Mouse (Mus musculus) heart, postnatal 36 days (tissue): ENCODE results near the gene Iba57. TPM values are rescaled to one million over a fixed set of nuclear protein-coding genes. Genes with fewer than 3 reads are reported as not detected.

Source experiments
- DNase-seq, 2 experiments: peaks; one replicate each; pipeline ENCODE4 v3.0.0; 2021 to 2022
- intact Hi-C: fragments of 180-260 bp; cut with DNase I; formaldehyde crosslinking; loops from one replicate; pipeline ENCODE4 v1.15.1; 2025
- total RNA-seq, 2 experiments: library from RNA; stranded (reverse); gene quantifications; 2 replicates each; pipeline ENCODE4 v1.2.3; 2021

The Iba57 gene
- total RNA-seq, 2 experiments from 2014 or later: 20.4 to 20.5 TPM

- intact Hi-C loops: no loop called here
Measured at GRCm38 (mm10) chr11:59176921-59177320, 13.4 kb upstream of the Iba57 start.

DNA sequence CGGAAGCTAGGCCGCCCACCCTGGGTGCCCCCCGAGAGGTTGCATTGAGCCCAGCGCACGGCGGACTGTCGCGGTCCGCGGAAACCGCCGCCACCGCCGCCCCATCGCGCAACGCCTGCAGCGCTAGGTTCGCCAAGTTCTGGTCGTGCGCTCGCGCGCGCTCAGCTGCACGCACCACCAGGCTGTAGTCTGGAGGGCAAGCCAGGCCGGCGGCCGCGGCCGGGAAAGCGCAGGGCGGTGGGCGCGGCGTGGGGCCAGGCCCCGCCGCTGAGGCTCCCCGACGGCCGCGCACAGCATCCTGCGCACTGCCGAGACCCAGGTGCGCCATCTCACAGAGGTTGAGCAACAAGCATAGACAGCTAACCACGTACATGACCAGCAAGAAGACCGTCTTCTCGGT, 12.9 kb upstream of the Iba57 start:
- no peak for DNase-seq
- intact Hi-C loops: no loop called here

More at GRCm38 (mm10) chr11:59176921-59177320, 13.4 kb upstream of the Iba57 start:
- no peak for DNase-seq

DNA sequence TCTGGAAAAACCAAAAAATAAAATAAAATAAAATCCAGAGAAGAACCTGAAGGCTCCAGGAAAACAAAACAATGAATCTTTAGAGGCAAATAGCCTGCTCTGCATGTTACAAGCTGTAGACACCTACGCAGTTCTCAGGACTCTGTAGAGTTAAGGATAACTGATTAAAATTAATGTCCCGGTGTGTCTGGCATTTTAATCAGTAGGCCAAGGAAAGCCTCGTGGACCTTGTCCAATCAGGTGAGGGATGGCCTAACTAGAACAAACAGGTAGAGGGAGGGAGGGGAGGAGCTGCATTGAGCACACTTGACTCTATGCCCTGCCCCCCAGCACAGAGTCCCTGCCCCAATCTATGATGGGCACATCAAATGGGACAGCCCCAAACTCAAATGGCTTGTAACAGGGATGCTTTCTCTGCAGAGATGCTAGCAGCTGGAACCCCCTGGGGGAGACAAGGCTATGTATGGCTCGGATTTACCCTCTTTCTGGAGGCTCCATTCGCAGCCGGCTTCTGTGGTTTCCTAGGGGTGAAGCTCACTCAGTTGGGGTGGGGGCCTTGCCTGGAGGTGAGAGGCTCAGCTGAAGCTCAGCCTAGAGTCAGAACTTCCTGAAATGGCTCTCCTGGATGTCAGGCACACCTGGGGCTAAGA, 10.8 kb upstream of the Iba57 start:
- intact Hi-C loops: no loop called here
- DNase-seq: no peak

- DNase-seq: no peak
- intact Hi-C loops: no loop called here
Measured at GRCm38 (mm10) chr11:59170549-59170948, 7.0 kb upstream of the Iba57 start.

DNA sequence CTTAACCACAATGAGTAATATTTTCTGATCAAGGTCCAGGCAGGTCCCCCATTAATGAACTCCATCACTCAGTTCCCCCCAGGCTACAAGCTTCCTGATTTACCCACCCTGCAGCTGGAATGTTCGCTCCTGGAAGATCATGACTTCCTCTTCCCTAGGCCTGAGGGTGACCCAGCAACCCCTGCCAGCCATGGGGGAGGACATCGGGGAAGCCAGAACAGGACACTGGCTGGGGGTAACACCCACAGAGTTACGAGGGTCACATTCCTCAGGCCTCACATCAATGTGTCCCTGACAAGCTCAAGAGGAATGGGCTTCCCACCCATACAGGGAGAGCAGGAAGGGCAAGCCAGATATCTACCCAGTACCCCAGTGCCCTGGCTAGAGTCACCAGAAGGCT, 6.3 kb upstream of the Iba57 start:
- intact Hi-C loops: no loop called here
- DNase-seq: no peak

- intact Hi-C loops: no loop called here
- DNase-seq: peak in 1 of 2 experiments; percentile 0
Measured at GRCm38 (mm10) chr11:59165616-59166241, 2.2 kb upstream of the Iba57 start.

- DNase-seq: peak in 1 of 2 experiments; percentile 17
- intact Hi-C loops: no loop called here
Measured at GRCm38 (mm10) chr11:59164384-59164783, 845 bp upstream of the Iba57 start.

DNA sequence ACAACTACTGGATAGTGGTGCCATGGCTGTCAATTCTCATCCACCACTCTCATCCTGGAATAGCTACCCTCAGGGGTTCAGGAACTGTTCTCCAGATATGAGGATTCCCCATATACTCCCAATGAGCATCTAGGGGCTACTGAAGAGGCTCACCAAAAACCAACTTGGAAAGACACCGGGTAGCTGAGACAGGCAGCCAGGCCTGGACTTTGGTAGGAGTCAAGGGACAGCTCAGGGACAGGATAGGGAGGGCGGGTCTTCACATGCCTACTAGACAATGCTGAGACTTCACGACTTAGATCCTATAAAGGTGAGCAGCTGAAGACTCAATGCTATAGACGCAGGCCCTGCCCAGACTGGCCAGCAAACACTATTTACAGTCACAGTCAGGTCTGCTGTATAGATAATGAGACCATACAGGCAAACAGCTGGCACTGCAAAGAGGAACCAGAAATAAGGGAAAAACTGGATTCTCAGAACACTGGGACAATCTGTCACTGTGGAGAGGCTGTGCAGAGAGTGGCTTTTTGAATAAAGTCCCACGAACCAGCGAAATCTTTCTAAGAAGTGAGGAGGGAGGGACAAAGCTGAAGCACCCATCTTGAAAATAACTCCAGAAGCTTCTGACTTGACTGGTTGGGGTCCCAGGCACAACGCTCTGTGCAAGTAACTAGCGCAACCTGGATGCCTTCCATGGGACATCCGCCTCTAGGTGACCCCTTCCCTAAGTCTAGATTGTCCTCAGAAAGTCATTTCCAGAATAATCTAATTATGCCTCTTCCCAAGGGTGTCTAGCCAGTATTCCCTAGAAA, 890 bp downstream of the Iba57 start:
- intact Hi-C loops: loop anchor here (2.0 kb wide), 1 partner anchor 66 kb away; the partner anchor contains the start of gene Arf1
- no peak for DNase-seq

- peak in 1 of 2 experiments; percentile 35 for DNase-seq
- intact Hi-C loops: no loop called here
Measured at GRCm38 (mm10) chr11:59161398-59161797, 2.1 kb downstream of the Iba57 start.

- intact Hi-C loops: no loop called here
Measured at GRCm38 (mm10) chr11:59159558-59159957, 4.0 kb downstream of the Iba57 start.

DNA sequence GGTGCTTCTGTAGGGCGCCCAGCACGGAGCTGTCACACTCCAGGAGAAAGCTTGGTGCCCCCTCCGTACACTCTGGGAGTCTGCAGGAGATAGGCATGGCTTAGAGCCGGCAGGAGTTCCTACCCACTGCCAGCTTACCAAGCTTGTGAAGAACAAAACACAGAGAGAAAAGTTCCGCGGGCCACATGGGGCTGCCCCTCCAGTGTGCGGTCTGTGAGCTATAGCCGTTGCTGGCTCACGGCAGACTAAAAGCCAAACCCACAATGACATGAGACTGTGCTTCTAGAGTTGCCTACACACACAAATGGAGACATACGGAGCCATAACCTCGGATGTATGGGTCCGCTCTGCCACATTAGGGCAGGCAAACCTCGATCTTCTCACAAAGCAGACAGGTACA, 4.4 kb downstream of the Iba57 start:
- intact Hi-C loops: no loop called here
- DNase-seq: no peak

More at GRCm38 (mm10) chr11:59159558-59159957, 4.0 kb downstream of the Iba57 start:
- DNase-seq: no peak

DNA sequence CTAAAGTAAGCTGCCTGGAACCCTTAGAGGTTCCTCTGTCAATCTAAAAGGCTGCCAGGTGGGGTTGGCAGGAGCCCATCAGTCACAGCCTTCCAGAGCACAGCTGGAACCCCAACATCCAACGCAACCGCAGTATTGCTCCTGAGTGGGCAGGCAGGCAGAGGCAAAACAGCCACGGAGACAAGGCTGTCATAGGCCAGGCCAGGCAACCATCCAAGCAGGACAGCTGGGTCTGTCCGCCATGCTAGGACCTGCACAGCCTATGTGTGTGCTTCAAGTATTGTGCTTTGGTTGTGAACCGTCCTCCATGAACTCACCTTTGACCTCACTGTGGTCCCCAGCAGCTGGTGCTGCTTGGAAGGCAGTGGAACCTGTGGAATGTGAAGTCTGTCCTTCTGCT, 7.6 kb downstream of the Iba57 start:
- intact Hi-C loops: no loop called here

DNA sequence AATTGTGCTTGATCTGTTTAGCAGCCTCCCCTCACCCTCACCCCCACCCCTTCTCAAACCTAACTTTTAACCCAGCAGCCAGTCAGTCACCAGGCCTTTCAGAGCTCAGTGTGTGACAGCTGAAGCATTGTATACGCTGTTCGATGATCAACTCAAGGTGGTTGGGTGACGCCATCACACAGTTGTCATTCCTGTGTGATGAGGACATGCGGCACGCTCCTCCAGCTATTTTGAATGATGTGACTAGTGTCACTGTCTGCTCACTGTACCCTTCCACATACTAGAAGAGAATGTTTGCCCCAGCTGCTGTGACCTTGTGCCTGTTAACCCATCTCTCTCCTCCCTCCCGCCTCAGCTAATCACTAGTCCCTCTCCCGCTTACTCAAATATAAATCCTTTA, 9.3 kb downstream of the Iba57 start:
- intact Hi-C loops: no loop called here
- no peak for DNase-seq

More for the DNA sequence above, 7.6 kb downstream of the Iba57 start:
- DNase-seq: no peak

GRCm38 (mm10) chr11:59151729-59152128, 11.8 kb downstream of the Iba57 start:
- intact Hi-C loops: no loop called here
- no peak for DNase-seq

DNA sequence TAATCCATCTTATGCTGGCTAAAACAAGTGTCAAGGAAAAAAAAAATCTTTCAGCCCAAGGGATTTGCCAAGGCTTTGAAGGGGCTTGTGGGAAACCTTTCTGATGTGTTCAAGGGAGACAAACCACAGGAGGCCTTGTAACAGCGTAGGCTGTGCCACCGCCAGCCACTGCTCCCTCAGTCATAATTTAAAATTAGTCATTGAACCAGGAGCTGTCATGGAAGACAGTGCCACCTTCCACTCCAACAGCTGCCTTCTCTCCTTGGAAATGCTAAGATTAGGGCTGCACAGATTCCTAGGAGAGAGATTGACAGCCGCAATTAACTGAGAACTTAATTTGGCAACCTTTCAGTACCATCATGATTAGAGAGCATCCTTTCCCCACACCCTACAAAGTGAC, 14.2 kb downstream of the Iba57 start:
- intact Hi-C loops: no loop called here
- DNase-seq: no peak

DNA sequence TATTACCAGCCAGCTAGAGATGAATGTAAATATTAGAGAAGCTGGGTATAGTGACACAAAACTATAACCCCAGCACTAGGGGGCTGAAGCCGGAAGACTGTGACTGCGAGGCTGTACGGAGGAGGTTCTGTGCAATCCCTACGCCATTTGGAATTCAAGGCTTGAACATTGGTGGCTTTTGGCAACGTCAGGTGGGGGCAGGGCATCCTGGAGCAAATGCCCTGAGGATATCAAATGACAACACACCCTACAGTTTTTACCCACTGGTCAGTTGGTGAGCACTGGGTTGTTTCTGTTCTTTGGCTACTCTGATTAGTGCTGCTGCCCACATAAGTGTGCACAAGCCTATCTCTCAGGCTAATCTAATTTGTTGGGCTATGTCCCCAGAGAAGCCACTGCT, 20.6 kb downstream of the Iba57 start:
- DNase-seq: no peak
- intact Hi-C loops: no loop called here

GRCm38 (mm10) chr11:59141772-59142370, 21.7 kb downstream of the Iba57 start:
- no peak for DNase-seq
- intact Hi-C loops: no loop called here

- intact Hi-C loops: no loop called here
- peak in 1 of 2 experiments; percentile 38 for DNase-seq
Measured at GRCm38 (mm10) chr11:59138537-59139486, 24.7 kb downstream of the Iba57 start.

DNA sequence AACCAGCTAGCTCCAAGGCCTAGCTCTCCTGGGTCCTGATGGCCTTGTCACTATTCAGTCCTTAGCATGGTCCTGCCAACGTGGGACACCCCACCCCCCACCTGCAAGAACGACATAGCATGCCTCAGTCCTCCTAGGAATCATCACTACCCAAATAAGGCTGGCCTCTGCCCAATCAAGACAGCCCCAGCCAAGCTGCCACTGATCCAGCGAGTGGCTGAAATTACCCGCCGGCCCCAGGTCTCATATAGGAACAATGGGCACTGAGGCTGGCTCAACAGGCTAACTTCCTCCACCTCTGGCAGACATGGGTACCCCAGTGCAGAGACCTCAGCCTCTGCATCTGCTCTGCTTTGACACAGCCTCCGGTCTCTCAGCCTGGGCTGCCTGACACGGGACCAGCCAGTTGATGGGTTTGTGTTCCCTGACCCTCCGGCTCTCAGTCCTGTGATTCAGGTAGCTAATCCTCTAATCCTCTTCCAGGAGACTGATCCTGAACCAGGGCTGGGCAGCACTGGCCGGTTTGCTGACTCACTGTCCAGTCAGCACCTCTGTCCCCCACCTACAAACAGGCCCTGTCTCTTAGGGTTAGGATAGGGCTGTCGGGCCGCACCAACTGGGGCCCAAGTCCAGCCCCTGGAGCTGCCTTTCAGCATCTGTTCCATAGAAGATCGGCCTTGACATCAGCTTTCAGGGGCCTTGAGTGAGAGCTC, 26.4 kb downstream of the Iba57 start:
- no peak for DNase-seq
- intact Hi-C loops: no loop called here
